Mouse (Mus musculus) limb, embryonic 14.5 days (tissue): ENCODE data around the gene C2. TPM values are rescaled to one million over a fixed set of nuclear protein-coding genes. Genes with fewer than 3 reads are reported as not detected.

ENCODE experiments used
- ATAC-seq: fragments of 200-750 bp; cut with Nextera tagmentation; 2 replicates; pipeline ENCODE4 v1.8.0; 2017; ENCODE audit warnings: low read depth, moderate number of reproducible peaks, moderate TSS enrichment; ENCODE audit not compliant: low FRiP score
- DNase-seq: peaks from one replicate; pipeline ENCODE4 v3.0.0-alpha.2; 2015; ENCODE audit warnings: low spot score
- H3K27ac ChIP-seq: fragments of 300-500 bp; sonication (generic); replicated peaks from 2 replicates; pipeline ENCODE4 v1.5.1; 2014; ENCODE audit warnings: low read depth, mild to moderate bottlenecking, low read length, moderate library complexity, mixed read lengths
- H3K27me3 ChIP-seq: fragments of 300-500 bp; sonication (generic); 2 replicates; pipeline ENCODE4 v1.6.1; 2014; ENCODE audit warnings: low read length, mixed read lengths; ENCODE audit not compliant: control insufficient read depth, insufficient read depth
- H3K36me3 ChIP-seq: fragments of 300-500 bp; sonication (generic); 2 replicates; pipeline ENCODE4 v1.6.1; 2014; ENCODE audit warnings: mild to moderate bottlenecking, low read length, moderate library complexity, mixed read lengths; ENCODE audit not compliant: control insufficient read depth, insufficient read depth
- H3K4me1 ChIP-seq: fragments of 300-500 bp; sonication (generic); 2 replicates; pipeline ENCODE4 v1.6.1; 2014; ENCODE audit warnings: antibody characterized with exemption, low read length, mixed read lengths; ENCODE audit not compliant: control insufficient read depth, insufficient read depth
- H3K4me2 ChIP-seq: fragments of 300-500 bp; sonication (generic); replicated peaks from 2 replicates; pipeline ENCODE4 v1.6.1; 2014; ENCODE audit warnings: low read depth, mild to moderate bottlenecking, low read length, moderate library complexity; ENCODE audit not compliant: severe bottlenecking
- H3K4me3 ChIP-seq: fragments of 300-500 bp; sonication (generic); replicated peaks from 2 replicates; pipeline ENCODE4 v1.5.1; 2014; ENCODE audit warnings: low read length
- H3K9ac ChIP-seq: fragments of 300-500 bp; sonication (generic); 2 replicates; pipeline ENCODE4 v1.6.1; 2014; ENCODE audit warnings: mild to moderate bottlenecking, low read depth, low read length, moderate library complexity; ENCODE audit not compliant: severe bottlenecking
- H3K9me3 ChIP-seq: fragments of 300-500 bp; sonication (generic); 2 replicates; pipeline ENCODE4 v1.6.1; 2016; ENCODE audit warnings: low read length; ENCODE audit not compliant: control insufficient read depth
- POLR2A ChIP-seq: fragments of 200-500 bp; IDR thresholded peaks from 2 replicates; pipeline ENCODE4 v1.8.0; 2012; ENCODE audit warnings: inconsistent platforms, mild to moderate bottlenecking, moderate library complexity, borderline replicate concordance; ENCODE audit not compliant: insufficient read depth, insufficient read length; ENCODE audit errors: extremely low read depth
- WGBS: fragments of 180-500 bp; shearing (Covaris S2); extraction: QIAGEN DNeasy Blood & Tissue Kit; methylation state at CpG from one replicate; pipeline ENCODE4 v1.1.7; 2014; 5-methylcytosine and 5-hydroxymethylcytosine counted together
- polyA plus RNA-seq, 2 experiments: library from polyadenylated mRNA; depleted of rRNA in 1 of 2; stranded (reverse) in 1 of 2; unstranded in 1 of 2; fragments of >200 nt; fragmentation: Nextera tagmentation in 1 of 2; extraction: Ambion mirVana in 1 of 2; gene quantifications; 2 replicates each; pipeline versions ENCODE4 v1.2.1 to v1.2.3; 2012 to 2014

Gene C2
- polyA plus RNA-seq, 2 experiments = 4.7 to 4.9 TPM

DNA sequence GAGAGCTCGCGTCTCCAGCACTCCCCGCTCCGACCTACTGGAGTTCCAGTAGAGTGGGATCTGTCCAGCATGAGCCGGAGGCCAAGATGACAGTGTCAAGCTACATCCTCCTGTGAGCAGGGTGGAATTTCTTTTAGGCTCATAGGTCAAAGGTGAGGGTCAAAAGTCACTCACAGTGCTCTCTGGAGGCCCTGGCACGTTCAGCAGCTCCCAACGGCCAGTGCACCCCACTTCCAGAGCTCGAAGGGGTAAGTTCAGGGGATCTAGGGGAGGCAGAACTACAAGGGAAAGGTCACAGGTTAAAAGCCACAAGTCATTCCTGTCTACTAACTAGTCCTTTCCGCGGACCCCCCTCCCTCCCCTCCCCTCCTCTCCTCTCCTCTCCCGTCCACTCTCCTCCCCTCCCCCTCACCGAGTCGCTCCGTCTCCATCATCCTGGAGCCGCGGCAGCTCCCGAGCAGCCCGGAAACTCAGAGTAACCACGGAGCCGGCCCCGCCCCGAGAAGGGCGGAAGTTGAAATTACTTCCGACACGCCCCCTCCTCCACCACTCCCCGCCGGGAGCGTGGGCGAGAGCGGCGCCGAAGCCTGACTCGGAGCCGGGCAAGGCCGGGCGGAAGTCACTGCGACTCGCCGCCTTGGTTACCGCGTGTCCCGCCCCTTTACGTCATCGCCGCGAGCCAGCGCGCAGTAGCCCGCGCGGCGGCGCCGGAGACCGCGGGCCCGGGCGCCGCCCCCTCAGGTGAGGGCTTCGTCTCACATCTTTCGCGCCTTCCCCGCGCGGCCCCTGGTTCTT lies 48.1 kb downstream of the C2 start, which contains the start of the genes Skiv2l and Nelfe:
TSS of gene Skiv2l (minus strand) at position 489 of the 795 bp plus-strand sequence.
TSS of gene Nelfe (plus strand) at position 670 of the 795 bp plus-strand sequence.
- Histone ChIP-seq H3K4me2 (peak within 1 kb of the TSS; percentile 89), H3K4me1 (peaks cover 12% of the 10 kb centered on the region), H3K9me3 (no peaks in the 10 kb centered on the region), H3K27me3 (no peaks in the 10 kb centered on the region), H3K36me3 (peaks cover 57% of the 10 kb centered on the region), H3K27ac (peak within 1 kb of the TSS; percentile 58; the same call in 1 of the 2 replicates), H3K4me3 (peak within 1 kb of the TSS; percentile 91), H3K9ac (peak within 1 kb of the TSS; percentile 78)
- DNase-seq (peak; percentile 98), ATAC-seq (peak; percentile 97)
- 4% methylated on average over 59 of the region's 65 CpGs for WGBS
- peak; percentile 66; the same call in 1 of the 2 replicates for TF ChIP-seq POLR2A

DNA sequence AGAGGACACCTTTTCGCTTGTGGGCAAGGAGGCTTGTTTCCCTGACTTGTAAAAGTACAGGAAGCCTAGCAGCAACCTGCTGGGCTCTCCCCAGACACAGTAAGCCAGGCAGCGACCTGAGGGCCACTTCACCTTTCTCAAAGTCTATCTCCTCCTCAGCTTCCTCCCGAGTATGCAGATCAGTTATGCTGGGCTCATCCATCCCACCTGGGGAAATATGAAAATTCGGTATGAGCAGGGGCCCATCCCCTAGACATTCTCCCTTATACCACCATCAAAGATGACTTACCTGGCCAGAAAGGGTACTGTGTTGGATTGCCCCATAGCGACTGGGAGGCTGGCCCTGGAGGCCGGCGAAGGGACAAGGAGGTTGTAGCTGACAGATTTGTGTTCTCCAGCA lies 50.5 kb downstream of the C2 start:
- no peak for TF ChIP-seq POLR2A
- no peak for DNase-seq
- Histone ChIP-seq H3K27me3 (no peaks in the 10 kb centered on the region), H3K9ac (no peak overlapping the region), H3K4me3 (no peak overlapping the region), H3K4me2 (no peak overlapping the region), H3K9me3 (no peaks in the 10 kb centered on the region), H3K36me3 (peaks cover 58% of the 10 kb centered on the region), H3K27ac (no peak overlapping the region), H3K4me1 (peaks cover 12% of the 10 kb centered on the region)
- 86% methylated on average over 7 of the region's 7 CpGs for WGBS
- no peak for ATAC-seq

DNA sequence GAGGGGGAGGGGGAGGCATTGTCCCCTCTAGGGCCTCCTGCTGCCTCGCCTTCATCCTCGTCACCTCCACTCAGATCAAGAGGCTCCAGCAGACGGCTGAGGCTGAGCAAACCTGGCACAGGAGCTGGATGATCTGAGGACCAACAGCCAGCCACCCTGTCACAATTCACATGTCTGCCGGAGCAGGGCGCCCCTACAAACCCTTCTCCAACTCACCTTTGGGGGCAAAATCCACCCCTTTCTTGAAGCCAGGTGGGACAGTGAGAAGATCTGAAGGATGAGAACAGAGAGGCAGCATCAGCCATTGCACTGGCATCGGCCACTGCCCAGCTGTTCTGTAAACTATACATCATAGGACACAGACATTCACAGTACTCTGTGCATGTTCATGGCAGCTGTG lies 50.9 kb downstream of the C2 start:
- Histone ChIP-seq H3K27ac (no peak overlapping the region), H3K4me2 (no peak overlapping the region), H3K4me1 (peaks cover 12% of the 10 kb centered on the region), H3K9me3 (no peaks in the 10 kb centered on the region), H3K27me3 (no peaks in the 10 kb centered on the region), H3K36me3 (peaks cover 59% of the 10 kb centered on the region), H3K4me3 (no peak overlapping the region), H3K9ac (peak overlapping the region; percentile 7; the same call in 1 of the 2 replicates)
- TF ChIP-seq POLR2A = no peak
- no peak for DNase-seq
- ATAC-seq = no peak
- WGBS = 91% methylated on average over 6 of the region's 6 CpGs

DNA sequence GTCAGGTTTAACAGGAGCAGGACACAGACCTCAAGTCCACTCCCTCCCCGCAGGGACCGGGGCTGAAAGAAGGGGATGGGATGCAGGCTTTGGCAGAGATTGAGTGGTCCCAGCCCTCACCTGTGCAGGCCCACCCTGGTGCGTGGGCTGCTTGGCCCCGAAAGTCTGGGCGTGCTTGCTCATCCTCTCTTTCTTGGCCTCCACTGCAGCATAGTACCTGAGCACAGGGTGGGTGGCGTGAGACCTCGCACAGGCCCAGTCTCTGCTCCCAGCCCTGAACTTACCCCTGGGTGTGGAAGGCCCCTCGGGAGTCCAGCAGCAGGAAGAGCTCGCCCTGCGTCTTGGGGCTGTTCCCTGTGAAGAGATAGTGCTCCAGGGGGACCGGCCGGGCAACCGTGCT lies 53.2 kb downstream of the C2 start:
- DNase-seq (no peak), ATAC-seq (no peak)
- no peaks in the 10 kb centered on the region for H3K27me3 ChIP-seq
- H3K4me3 ChIP-seq = no peak overlapping the region
- H3K9me3 ChIP-seq = no peaks in the 10 kb centered on the region
- no peak overlapping the region for H3K4me2 ChIP-seq
- no peak overlapping the region for H3K9ac ChIP-seq
- no peak for TF ChIP-seq POLR2A
- peaks cover 80% of the 10 kb centered on the region for H3K36me3 ChIP-seq
- no peak overlapping the region for H3K27ac ChIP-seq
- peaks cover 5% of the 10 kb centered on the region; the same call in 1 of the 2 replicates for H3K4me1 ChIP-seq
- WGBS = 91% methylated on average over 10 of the region's 13 CpGs

DNA sequence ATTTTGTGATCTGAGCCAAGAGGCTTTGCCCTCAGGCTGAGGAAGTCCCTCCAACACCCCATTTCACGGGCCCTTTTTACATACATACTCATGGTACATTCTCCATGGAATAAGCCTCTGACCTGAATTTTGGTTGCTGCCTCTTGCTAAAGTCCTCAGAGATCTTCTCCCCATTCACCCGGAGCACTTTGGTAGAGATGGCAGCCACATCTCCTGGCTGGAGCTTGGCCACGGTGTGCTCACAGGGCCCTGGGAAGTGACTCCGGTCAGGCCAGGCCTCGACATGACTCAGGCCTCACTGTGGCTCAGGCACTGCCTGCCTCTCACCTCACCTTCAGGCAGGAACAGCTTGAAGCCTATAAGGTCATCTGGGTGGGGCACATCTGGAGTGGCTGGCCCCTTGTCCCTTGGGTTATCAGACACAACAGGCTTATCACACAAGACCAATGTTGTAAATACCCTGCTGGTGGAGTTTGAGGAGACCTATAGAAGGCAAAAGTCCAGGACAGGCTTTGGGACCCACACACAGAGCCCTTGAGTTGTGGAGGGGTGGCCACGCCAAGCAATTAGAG lies 57.2 kb downstream of the C2 start:
- no peak for TF ChIP-seq POLR2A
- WGBS = 80% methylated on average over 6 of the region's 6 CpGs
- no peak overlapping the region for H3K27ac ChIP-seq
- no peak for DNase-seq
- H3K4me3 ChIP-seq = no peak overlapping the region
- H3K27me3 ChIP-seq = no peaks in the 10 kb centered on the region
- peaks cover 13% of the 10 kb centered on the region for H3K4me1 ChIP-seq
- H3K36me3 ChIP-seq = peaks cover 73% of the 10 kb centered on the region
- no peak overlapping the region for H3K4me2 ChIP-seq
- no peak overlapping the region for H3K9ac ChIP-seq
- ATAC-seq = no peak
- no peaks in the 10 kb centered on the region for H3K9me3 ChIP-seq
